Mouse (Mus musculus) adrenal gland, postnatal 36 days (tissue): ENCODE data around the gene Tsn. TPM values are rescaled to one million over a fixed set of nuclear protein-coding genes. Genes with fewer than 3 reads are reported as not detected.

Experiments
- DNase-seq, 2 experiments: peaks; one replicate each; pipeline ENCODE4 v3.0.0; 2021; ENCODE audit warnings: mixed read lengths in 1 of 2
- long read RNA-seq, 2 experiments: library from polyadenylated mRNA; stranded (forward); transcript quantifications; one replicate each; pipeline ENCODE4 v2.0.0; 2021; ENCODE audit warnings: borderline sequencing depth in 2 of 2
- total RNA-seq, 2 experiments: library from RNA; stranded (reverse); gene quantifications; 2 replicates each; pipeline ENCODE4 v1.2.3; 2021

Gene Tsn
- total RNA-seq: 100 to 1,000 TPM; 120 to 149 TPM
- long read RNA-seq, experiment 1, full-length matches to known transcripts: 127 of 150 reads
- long read RNA-seq, experiment 1, partial matches to known transcripts: 0 of 150 reads
- long read RNA-seq, experiment 1, other reads (novel, unspliced or antisense): 23 of 150 reads
- long read RNA-seq, experiment 2, full-length matches to known transcripts: 36 of 38 reads
- long read RNA-seq, experiment 2, partial matches to known transcripts: 0 of 38 reads
- long read RNA-seq, experiment 2, other reads (novel, unspliced or antisense): 2 of 38 reads

DNA sequence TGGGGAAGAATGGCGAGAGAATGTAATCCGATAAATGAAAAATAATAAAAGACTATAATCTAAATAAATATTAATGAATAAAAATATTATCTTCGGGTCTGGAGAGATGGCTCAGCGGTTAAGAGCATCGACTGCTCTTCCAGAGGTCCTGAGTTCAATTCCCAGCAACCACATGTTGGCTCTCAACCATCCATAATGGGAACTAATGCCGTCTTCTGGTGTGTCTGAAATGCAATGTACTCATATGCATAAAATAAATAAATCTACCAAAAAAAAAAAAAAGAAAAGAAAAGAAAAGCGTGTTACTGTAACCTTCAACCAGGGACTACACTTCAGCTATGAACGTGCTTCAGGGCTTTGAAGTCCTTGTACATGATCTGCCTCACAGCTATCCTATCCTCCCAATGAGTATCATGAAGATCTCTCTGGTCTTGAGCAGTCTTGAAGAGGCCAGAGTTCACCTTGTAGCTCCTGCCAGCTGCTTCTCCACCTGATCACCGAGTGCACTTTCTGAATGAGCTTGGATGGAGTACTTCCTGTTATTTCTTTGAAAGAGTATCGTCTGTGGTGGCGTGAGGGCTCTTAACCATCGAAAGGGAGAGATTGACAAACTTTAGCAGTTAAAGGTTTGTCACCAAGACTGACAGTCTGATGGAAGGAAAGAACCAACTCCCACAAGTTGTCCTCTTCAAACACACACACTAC, at the start of gene Tsn:
Tsn (minus strand) TSS at position 118 of the 705 bp plus-strand sequence.
- no peak for DNase-seq

DNA sequence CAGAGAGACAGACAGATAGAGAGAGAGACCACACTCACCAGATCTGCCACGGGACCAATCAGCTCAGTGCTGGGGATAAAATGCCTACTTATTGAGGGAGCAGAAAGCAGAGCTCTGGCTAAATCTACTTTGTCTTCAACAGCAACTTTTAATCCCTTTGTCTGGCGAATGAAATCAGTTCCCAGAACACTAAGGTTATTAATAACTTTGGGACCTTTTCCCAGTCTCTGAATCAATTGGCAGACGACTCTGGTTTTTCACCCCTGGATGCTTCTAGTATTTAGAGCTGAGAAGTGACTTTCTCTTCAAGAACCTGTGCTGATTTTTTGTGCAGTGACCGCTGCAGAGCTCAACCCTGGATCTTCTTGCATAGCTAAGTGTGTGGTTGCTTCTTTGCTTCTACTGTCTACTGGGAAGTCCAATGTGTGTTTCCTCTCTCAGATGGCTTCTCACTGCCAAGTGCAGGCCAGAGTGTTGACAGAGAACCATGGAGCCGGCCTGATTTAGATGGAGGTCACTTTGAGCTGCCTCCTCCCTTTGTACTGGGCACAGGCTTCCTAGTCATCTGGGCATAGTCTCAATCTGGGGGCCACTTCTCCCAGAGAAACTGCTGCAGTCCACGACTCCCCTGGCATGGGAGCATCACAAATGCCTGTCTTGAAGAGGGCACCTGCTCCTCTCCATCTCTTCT, 47.7 kb upstream of the Tsn start:
- DNase-seq: no peak

DNA sequence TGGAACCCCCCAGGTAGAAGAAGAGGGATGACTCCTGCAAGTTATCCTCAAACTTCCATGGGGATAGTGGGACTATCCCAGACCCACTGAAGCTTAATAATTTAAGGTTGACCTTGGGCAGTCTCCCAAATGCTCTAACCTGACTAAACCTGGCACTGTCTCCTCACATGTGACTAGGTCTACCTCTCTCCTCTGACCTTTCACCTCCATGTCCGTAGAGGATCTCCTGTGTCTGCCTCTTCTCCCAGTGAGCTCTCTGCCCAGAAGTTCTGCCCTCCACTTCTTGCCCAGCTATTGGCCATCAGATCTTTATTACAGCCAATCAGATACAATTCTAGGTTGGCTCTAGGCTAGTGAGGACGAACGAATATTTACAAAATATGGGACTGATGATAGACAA, 38.4 kb upstream of the Tsn start:
- DNase-seq: no peak

DNA sequence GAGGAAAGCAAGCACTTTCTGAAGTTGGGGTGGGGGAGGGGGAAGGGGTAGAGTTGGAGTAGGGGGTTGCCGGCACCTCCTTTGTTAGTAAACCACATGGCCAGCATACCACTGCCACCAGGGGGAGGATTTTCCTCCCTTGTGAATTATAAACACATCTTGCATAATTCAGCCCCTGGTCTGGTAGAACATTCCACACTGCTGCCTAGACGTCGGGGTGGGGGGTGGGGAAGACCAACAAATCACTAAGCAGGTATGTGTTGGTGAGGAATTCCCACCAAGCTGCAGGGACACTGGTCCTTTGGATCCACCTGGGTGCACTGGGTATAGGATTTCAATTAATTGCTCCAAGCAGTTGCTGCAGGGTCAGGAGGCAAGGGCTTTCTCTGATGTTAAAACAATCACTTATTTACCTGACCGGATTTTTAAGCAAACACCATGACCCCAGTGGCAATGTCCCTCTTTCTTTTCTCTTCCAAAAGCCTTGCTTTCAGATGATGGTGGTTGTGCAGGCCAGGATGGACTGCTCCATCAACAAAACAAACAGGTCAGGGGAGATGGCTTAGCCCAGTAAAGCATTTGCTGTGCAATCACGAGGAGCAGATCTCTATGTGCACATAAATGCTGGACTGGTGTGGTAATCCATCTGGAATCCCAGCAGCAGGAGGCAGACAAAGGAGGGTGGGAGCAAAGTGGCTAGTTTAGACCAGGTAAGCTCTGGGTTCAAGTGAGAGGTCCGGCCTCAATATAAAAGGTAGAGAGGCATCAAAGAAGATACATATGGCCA, 32.3 kb upstream of the Tsn start:
- no peak for DNase-seq

DNA sequence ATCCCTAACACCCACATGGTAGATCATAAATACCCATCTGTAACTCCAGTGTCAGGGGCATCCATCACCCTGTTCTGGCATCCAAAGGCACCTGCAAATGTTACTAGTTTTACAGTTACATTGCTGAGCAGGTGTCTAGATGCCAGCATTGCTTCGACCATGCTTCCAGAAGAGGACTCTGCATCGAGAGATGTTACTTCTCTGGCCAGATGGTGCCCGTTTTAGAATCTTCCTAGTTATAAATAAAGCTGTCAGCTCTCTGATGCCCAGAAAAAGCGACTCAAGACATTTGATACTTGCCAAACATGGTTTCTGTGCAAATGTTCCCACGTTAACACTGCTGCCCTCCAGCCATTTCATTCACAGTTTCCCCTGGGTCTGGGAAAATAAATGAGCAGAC, 26.4 kb upstream of the Tsn start:
- DNase-seq: no peak

DNA sequence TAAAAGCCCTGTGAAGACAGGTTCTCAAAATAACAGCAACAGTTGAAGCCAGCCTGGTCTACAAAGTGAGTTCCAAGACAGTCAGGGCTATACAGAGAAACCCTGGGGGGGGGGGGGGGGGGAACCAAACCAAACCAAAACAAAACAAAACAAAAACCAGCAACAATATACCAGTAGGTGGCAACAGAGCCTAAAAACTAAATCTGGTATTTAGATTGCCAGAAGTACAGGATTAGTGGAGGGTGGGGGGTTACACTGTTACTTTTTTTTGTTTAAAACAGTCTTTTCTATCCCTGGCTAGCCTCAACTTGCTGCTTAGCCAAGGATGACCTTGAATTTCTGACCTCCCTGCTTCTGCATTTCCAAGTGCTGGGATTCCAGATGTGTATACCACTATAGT, 24.3 kb upstream of the Tsn start:
- no peak for DNase-seq

DNA sequence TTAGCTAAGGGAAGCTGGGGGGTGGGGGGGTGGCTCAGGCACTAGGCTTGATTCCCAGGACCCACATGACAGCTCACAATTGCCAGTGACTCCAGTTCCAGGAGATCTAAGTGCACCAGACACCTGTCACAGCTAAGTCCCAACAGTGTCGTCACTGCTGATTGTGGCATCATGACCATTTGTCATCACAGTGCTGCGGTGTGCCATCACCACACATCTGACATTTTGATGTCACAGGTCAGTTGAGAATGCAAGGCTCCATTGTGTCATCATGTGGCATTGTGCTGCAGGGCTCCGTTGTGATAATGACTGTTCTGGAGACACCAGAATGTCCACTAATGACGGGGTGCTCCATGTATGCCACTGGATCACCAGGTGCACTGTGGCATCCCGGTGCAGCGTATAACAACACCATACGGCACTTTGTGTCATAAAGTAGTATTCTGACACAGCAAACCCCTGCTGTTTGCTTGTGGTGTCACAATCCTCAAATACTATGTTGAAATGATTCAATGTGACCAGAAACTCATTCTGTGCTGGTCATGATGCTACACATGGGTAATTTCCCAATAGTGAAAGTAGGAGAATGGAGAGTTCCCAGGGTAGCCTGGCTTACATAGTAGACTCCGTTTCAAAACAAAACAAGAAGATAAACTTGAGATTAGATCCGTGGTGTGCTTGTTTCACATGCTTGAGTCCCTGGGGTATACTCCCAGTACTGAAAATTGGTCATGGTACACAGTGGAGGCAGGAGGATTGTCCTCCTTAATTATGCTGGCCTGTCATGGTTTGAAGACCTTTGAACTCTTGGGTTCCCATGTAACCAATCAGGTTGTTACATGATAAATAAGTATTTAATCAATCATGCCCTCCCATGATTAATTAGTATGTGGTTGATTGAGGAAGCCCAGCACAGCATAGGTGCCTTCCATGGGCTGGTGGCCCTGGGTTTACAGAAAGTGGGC, 23.5 kb upstream of the Tsn start:
- DNase-seq: no peak

DNA sequence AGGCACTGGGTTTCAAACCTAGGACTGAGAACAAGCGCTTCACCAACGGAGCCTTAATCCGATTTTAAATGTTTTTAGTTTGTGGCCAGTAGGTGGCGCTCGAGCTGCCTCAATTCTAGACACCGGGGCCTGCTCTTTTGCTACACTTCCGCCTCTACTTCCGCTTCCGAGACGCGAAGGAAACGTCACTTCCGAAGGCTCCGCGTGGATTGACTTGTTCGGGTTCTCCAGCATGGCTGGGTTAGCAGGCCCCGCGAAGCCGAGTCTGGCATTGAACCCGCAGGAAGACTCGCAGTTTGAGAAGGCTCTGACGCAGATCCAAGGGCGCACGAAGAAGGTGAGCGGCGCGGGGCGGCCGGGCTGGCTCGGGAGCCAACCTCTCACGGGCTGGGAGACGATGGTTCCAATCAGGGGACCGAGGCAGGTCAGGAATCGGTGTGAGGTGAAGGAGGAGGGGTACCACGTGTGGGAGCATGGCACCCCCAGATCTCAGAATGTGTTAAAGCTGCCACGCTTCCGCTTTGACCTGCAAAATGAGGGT, 10.2 kb upstream of the Tsn start, which contains the start of gene Nifk:
Nifk (plus strand) TSS at position 179 of the 541 bp plus-strand sequence.
- DNase-seq: peak; percentile 92

DNA sequence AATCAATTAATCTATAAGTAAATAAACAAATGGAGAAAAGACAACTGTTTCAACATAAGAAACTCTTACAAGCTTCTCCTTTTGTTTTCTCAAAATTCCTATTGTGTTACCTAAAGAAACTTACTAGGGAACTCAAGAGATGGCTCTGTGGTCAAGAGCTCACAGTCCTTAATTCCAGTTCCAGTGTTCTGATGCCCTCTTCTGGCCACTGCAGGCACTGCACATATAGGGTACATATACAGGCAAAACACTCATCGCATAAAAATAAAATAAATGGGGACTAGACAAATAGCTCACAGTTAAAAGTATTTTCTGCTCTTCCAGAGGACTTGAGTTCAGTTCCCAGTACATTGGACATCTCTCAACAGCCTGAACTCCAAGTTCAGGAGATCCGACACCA, 9.2 kb upstream of the Tsn start:
- DNase-seq: no peak

DNA sequence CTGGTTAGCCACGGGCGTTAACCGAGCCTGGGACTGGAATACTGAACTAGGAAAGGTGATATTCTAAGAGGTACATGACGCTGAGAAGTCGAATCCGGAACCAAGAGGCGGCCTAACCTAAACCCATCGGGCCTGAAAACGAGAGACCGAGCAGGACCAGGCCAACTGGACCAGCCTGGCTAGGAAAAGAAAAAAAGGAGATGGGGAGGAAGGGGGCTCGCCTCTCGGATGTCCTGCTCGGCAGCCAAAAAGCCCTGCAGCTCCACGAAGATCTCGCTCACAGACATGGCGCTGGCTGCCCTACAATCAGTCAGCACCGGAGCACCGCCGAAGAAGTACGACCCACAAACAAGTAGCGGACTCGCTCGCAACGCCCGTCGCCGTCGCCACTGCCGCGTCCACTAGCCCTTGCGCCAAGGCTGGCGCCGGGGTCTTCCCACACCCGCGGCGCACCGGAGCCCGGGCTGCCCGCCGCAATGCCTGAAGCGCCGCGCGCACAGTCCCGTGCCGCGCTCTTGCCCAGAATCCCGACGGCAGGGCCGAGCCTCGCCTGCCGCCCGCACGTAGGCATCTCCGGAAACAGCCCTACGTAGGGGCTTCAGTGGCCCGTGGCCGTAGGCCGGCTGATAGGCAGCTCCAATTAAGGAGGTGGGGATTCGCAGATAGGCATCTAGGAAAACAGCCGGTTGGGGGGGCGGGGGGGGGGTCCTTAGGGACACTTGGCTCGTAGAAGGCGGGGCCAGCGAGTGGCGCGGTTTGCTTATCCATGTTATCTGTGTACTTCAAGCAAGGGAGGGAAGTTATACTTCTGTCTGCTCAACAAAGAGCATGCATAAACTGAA, 538 bp downstream of the Tsn start:
- peak; percentile 88 to 93 for DNase-seq

DNA sequence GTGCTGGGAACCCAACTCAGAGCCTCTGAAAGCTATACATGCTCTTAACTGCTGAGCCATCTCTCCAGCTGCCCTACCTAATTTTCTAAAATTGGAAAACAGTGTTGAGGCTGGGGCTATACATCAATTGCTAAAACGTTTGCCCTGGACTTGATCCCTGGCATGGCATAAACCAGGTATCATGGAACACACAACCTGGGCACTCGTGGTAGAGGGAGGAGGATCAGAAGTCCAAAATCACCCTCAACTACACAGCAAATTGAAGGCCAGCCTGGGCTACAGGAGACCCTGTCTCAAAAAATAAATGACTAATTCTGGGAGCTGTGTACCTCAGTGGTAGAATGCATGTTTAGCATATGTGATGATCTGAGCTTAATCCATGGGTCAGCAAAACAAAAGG, 13.8 kb downstream of the Tsn start:
- no peak for DNase-seq

DNA sequence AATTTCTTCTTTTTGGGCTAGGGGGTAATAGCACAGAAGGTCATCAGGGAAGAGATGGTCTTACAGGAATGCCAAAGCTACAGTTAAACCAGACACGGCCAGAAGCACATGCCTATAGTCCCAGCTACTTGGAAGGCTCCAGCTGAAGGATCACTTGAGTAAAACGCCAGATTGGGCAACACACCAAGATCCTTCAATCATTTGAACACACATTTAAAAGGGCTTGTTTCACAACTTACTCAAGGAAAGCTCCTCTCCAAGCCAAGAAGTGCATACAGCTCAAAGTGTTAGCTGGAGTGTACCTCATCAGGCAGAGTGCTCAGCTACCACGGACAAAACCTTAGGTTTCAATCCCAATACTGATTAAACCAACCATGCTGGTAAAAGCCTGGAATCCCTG, 14.9 kb downstream of the Tsn start:
- DNase-seq: no peak

DNA sequence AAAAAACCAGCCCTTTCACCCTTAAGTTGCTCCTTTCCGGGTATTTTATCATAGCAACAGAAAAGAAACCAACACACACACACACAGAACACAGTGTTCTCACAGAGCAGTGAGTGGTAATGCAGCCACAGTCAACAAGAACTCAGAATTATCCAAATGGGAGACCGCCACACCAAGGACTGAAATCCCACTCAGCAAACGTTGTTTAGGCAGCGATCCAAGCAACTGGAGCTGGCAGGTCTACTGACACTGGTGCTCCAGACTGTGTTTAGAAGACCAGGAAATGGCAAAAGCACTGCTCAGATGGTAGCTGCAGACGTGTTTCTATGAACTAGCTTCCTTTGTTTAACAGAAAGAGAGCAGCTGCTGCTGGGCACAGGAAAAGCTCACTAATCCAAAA, 16.7 kb downstream of the Tsn start:
- DNase-seq: no peak

DNA sequence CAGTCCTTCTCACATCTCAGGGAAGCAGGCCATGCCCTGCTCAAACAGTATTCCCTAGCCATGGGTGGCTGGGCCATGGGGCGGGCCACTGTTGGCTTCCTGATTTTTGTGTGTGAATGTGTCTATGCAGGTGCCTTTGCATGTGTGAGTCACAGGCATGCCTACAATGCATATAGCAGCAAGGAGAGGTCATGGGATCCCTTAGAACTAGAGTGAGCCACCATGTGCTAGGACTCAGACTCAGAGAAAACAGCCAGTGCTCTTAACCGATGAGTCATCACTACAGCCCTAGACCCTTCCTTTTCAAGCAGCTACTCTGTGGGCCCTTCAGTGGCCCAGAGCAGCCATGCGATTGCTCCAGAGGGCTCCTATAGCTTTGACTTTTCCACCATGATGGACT, 17.3 kb downstream of the Tsn start:
- DNase-seq: no peak

DNA sequence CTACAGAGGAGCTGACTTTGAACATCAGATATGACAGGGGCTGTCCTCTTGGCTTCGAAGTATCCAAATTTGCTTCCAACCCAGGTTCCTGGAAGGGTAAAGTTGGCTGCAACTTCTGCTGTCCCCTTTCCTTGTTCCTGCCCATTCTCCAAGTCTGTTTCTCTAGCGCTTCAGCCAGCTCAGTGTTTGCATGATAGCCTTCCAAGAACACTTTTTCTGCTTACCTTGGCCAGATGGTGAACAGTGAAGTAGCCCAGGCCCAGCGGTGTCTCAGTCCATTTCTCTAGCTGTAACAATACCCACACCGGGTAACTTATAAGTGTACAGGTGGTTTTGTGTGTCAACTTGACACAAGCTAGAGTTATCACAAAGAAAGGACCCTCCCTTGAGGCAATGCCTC, 19.2 kb downstream of the Tsn start:
- DNase-seq: no peak

DNA sequence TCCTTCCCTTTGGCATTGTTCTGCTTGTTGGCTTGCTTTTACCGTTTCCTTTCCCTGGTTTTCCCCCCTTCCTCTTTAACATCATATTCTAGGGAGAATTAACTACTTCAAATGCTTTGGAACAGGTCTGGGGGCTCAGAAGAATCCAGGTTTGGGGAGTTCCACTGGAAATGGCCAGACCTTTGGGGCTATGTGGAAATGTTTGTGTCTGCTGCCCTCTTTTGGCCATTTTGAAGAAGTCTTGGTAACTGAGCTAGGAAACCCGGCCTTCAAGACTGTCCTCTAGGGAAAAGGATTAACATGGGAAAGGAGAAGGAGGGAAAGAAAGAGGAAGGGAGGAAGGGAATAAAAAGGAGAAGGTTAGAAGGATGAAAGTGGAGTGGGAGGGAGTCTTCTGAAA, 36.4 kb downstream of the Tsn start:
- DNase-seq: peak; percentile 2 to 29

DNA sequence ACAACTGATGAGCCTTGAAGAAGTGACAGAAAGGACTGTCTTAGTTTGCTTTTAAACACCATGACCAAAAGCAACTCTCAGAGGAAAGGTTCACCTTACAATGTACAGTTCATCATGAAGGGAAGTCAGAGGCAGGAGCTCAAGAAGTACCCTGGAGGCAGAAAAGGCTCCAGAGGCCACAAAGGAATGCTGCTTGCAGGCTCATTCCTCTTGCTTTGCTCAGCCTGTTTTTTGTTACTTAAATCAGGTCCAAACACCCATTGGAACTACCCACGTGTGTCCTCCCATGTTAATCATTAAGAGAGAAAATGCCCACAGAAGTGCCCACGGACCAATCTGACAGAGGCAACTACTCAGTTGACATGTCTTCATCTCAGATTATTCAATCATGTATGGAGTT, 59.6 kb downstream of the Tsn start:
- DNase-seq: no peak
